Mouse (Mus musculus) hindbrain, embryonic 16.5 days (tissue): ENCODE data around the gene Msl1. TPM values are rescaled to one million over a fixed set of nuclear protein-coding genes. Genes with fewer than 3 reads are reported as not detected.

ENCODE experiments used
- ATAC-seq: fragments of 200-750 bp; cut with Nextera tagmentation; 2 replicates; pipeline ENCODE4 v1.8.0; 2017; ENCODE audit warnings: moderate TSS enrichment, moderate library complexity
- H3K27ac ChIP-seq: fragments of 300-500 bp; sonication (generic); 2 replicates; pipeline ENCODE4 v1.5.1; 2014; ENCODE audit warnings: low read depth, mild to moderate bottlenecking, control low read depth, low read length, moderate library complexity
- H3K27me3 ChIP-seq: fragments of 300-500 bp; sonication (generic); replicated peaks from 2 replicates; pipeline ENCODE4 v1.6.1; 2014; ENCODE audit warnings: low read length; ENCODE audit not compliant: control insufficient read depth, insufficient read depth
- H3K36me3 ChIP-seq: fragments of 300-500 bp; sonication (generic); 2 replicates; pipeline ENCODE4 v1.6.1; 2014; ENCODE audit warnings: mild to moderate bottlenecking, low read length, moderate library complexity, mixed read lengths; ENCODE audit not compliant: control insufficient read depth, insufficient read depth
- H3K4me1 ChIP-seq: fragments of 300-500 bp; sonication (generic); 2 replicates; pipeline ENCODE4 v1.6.1; 2014; ENCODE audit warnings: low read depth, low read length; ENCODE audit not compliant: control insufficient read depth, insufficient read depth
- H3K4me2 ChIP-seq: fragments of 300-500 bp; sonication (generic); 2 replicates; pipeline ENCODE4 v1.6.1; 2014; ENCODE audit warnings: mild to moderate bottlenecking, low read length, control low read depth, moderate library complexity
- H3K4me3 ChIP-seq: fragments of 300-500 bp; sonication (generic); 2 replicates; pipeline ENCODE4 v1.5.1; 2014; ENCODE audit warnings: mild to moderate bottlenecking, low read length, control low read depth, moderate library complexity
- H3K9ac ChIP-seq: fragments of 300-500 bp; sonication (generic); 2 replicates; pipeline ENCODE4 v1.6.1; 2014; ENCODE audit warnings: low read depth, mild to moderate bottlenecking, control low read depth, low read length, moderate library complexity
- H3K9me3 ChIP-seq: fragments of 300-500 bp; sonication (generic); 2 replicates; pipeline ENCODE4 v1.6.1; 2014; ENCODE audit warnings: mild to moderate bottlenecking, low read length, moderate library complexity; ENCODE audit not compliant: control insufficient read depth
- WGBS: fragments of 180-500 bp; shearing (Covaris S2); extraction: QIAGEN DNeasy Blood & Tissue Kit; methylation state at CpG from one replicate; pipeline ENCODE4 v1.1.7; 2014; 5-methylcytosine and 5-hydroxymethylcytosine counted together
- polyA plus RNA-seq: library from polyadenylated mRNA; unstranded; fragments of >200 nt; fragmentation: Nextera tagmentation; extraction: Ambion mirVana; gene quantifications from 2 replicates; pipeline ENCODE4 v1.2.1, GENCODE M21; 2015

The Msl1 gene
- polyA plus RNA-seq, 1 experiment from 2014 or later = 28.2 TPM

DNA sequence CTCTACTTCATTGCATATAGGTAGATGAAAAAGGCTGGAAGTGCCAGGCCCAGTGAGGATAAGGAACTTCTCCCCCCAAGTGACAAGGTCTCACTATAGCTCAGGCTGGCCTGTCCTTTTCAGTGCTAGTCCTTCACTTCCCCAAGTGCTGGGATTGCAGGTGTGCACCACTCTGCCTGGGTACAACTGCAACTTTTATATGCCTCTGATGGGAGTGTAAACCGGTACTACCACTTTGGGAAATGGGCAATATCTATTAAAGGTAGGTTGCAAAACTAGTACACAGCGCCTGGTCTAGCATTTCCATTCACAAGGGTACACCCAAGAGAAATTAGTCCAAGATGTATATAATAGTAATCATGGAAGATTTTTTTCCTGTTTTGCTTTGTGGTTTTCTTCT, 59.3 kb downstream of the Msl1 start:
- Histone ChIP-seq H3K9ac (no peak overlapping the region), H3K4me1 (peaks cover 4% of the 10 kb centered on the region; the same call in 1 of the 2 replicates), H3K9me3 (no peaks in the 10 kb centered on the region), H3K27me3 (no peaks in the 10 kb centered on the region), H3K27ac (no peak overlapping the region), H3K4me2 (no peak overlapping the region), H3K4me3 (no peak overlapping the region), H3K36me3 (no peaks in the 10 kb centered on the region)
- no peak for ATAC-seq
- 94% methylated on average over 2 of the region's 2 CpGs for WGBS

Other genes starting within 250 kb of the Msl1 start
- 0.35 and 0.45 TPM in 2 replicates for gene Ikzf3, start 249.5 kb upstream of the Msl1 start, polyA plus RNA-seq
- gene Zpbp2, start 244.4 kb upstream of the Msl1 start, polyA plus RNA-seq = 0.11 and 0.15 TPM in 2 replicates
- gene Ormdl3, start 208.1 kb upstream of the Msl1 start, polyA plus RNA-seq = 117 and 124 TPM in 2 replicates
- not detected in 2 replicates for gene Lrrc3c, start 197.2 kb upstream of the Msl1 start, polyA plus RNA-seq
- 0.41 and 1.3 TPM in 2 replicates for gene Gm12355, start 169.9 kb upstream of the Msl1 start, polyA plus RNA-seq
- not detected in 2 replicates for gene Gsdma3, start 169.2 kb upstream of the Msl1 start, polyA plus RNA-seq
- gene Gsdma2, start 148.8 kb upstream of the Msl1 start, polyA plus RNA-seq = not detected in 2 replicates
- 0.08 TPM in 1 of 2 replicates, not detected in the other for gene Gsdma, start 131.2 kb upstream of the Msl1 start, polyA plus RNA-seq
- gene Psmd3, start 113.0 kb upstream of the Msl1 start, polyA plus RNA-seq = 186 and 189 TPM in 2 replicates
- gene Csf3, start 94.3 kb upstream of the Msl1 start, polyA plus RNA-seq = not detected in 2 replicates
- 62.5 and 71.1 TPM in 2 replicates for gene Med24, start 66.1 kb upstream of the Msl1 start, polyA plus RNA-seq
- gene Thra, start 54.9 kb upstream of the Msl1 start, polyA plus RNA-seq = 127 and 144 TPM in 2 replicates
- gene Nr1d1, start 20.2 kb upstream of the Msl1 start, polyA plus RNA-seq = 4.9 and 5.6 TPM in 2 replicates
- 41.7 and 49.2 TPM in 2 replicates for gene Casc3, start 9.4 kb downstream of the Msl1 start, polyA plus RNA-seq
- gene Rapgefl1, start 41.3 kb downstream of the Msl1 start, polyA plus RNA-seq = 11.6 and 13.0 TPM in 2 replicates
- gene Wipf2, start 68.1 kb downstream of the Msl1 start, polyA plus RNA-seq = 4.1 and 4.2 TPM in 2 replicates
- 4.6 and 6.3 TPM in 2 replicates for gene Cdc6, start 112.3 kb downstream of the Msl1 start, polyA plus RNA-seq
- gene Rara, start 132.3 kb downstream of the Msl1 start, polyA plus RNA-seq = 12.1 and 16.7 TPM in 2 replicates
- 2.0 and 3.0 TPM in 2 replicates for gene Gjd3, start 187.5 kb downstream of the Msl1 start, polyA plus RNA-seq
- 33.1 and 44.9 TPM in 2 replicates for gene Top2a, start 228.7 kb downstream of the Msl1 start, polyA plus RNA-seq
- gene Igfbp4, start 245.7 kb downstream of the Msl1 start, polyA plus RNA-seq = 120 and 161 TPM in 2 replicates